Mouse (Mus musculus): Measurements from ENCODE around the gene Mien1. TPM values are rescaled to one million over a fixed set of nuclear protein-coding genes. Genes with fewer than 3 reads are reported as not detected.

The Mien1 gene
- polyA plus RNA-seq, 1 experiment from 2014 or later: 269 TPM

- WGBS: under 1% methylated on average over 60 of the region's 64 CpGs
- Histone ChIP-seq H3K4me1 (replicated peaks) (peaks cover 8% of the 10 kb centered on the region; the same call in 1 of the 2 replicates), H3K36me3 (no peaks in the 10 kb centered on the region), H3K27me3 (peaks cover 47% of the 10 kb centered on the region), H3K9ac (peak overlapping the region; percentile 72), H3K4me2 (peak overlapping the region; percentile 71), H3K27ac (peak overlapping the region; percentile 71), H3K9me3 (no peaks in the 10 kb centered on the region), H3K4me3 (peak overlapping the region; percentile 58)
- ATAC-seq (ENCODE audit: low FRiP score): peak; percentile 91
These were observed 18.8 kb upstream of the Mien1 start for GRCm38 (mm10) chr11:98457367-98458120.

GRCm38 (mm10) chr11:98456945-98457344, 18.2 kb upstream of the Mien1 start:
- ATAC-seq (ENCODE audit: low FRiP score): peak; percentile 50
- H3K27me3 ChIP-seq: peaks cover 45% of the 10 kb centered on the region
- WGBS: 22% methylated on average over 9 of the region's 9 CpGs
- H3K4me3 ChIP-seq: peak overlapping the region; percentile 58
- peak overlapping the region; percentile 71 for H3K27ac ChIP-seq
- H3K4me1 ChIP-seq (replicated peaks): peaks cover 8% of the 10 kb centered on the region; the same call in 1 of the 2 replicates
- H3K9ac ChIP-seq: peak overlapping the region; percentile 72
- peak overlapping the region; percentile 71 for H3K4me2 ChIP-seq
- H3K9me3 ChIP-seq: no peaks in the 10 kb centered on the region
- no peaks in the 10 kb centered on the region for H3K36me3 ChIP-seq

- no peak overlapping the region for H3K4me2 ChIP-seq
- H3K9ac ChIP-seq: no peak overlapping the region
- WGBS: 86% methylated on average over 5 of the region's 5 CpGs
- no peaks in the 10 kb centered on the region for H3K9me3 ChIP-seq
- H3K27me3 ChIP-seq: peaks cover 45% of the 10 kb centered on the region
- peaks cover 8% of the 10 kb centered on the region; the same call in 1 of the 2 replicates for H3K4me1 ChIP-seq (replicated peaks)
- no peak for ATAC-seq (ENCODE audit: low FRiP score)
- no peak overlapping the region for H3K4me3 ChIP-seq
- no peaks in the 10 kb centered on the region for H3K36me3 ChIP-seq
- no peak overlapping the region for H3K27ac ChIP-seq
These were observed 17.8 kb upstream of the Mien1 start for GRCm38 (mm10) chr11:98456545-98456944.

- no peak for ATAC-seq (ENCODE audit: low FRiP score)
- no peaks in the 10 kb centered on the region for H3K9me3 ChIP-seq
- no peak overlapping the region for H3K9ac ChIP-seq
- peaks cover 43% of the 10 kb centered on the region for H3K27me3 ChIP-seq
- H3K27ac ChIP-seq: no peak overlapping the region
- H3K36me3 ChIP-seq: no peaks in the 10 kb centered on the region
- WGBS: 81% methylated on average over 4 of the region's 4 CpGs
- H3K4me1 ChIP-seq (replicated peaks): peaks cover 8% of the 10 kb centered on the region; the same call in 1 of the 2 replicates
- H3K4me2 ChIP-seq: no peak overlapping the region
- H3K4me3 ChIP-seq: no peak overlapping the region
These were observed 16.7 kb upstream of the Mien1 start for GRCm38 (mm10) chr11:98455484-98455883.

GRCm38 (mm10) chr11:98449921-98450771, 11.4 kb upstream of the Mien1 start:
- Histone ChIP-seq H3K36me3 (no peaks in the 10 kb centered on the region), H3K4me3 (no peak overlapping the region)
- 86% methylated on average over 20 of the region's 20 CpGs for WGBS

GRCm38 (mm10) chr11:98449419-98449818, 10.6 kb upstream of the Mien1 start:
- H3K36me3 ChIP-seq: no peaks in the 10 kb centered on the region
- ATAC-seq (ENCODE audit: low FRiP score): no peak
- no peaks in the 10 kb centered on the region for H3K9me3 ChIP-seq
- peaks cover 10% of the 10 kb centered on the region for H3K4me1 ChIP-seq (replicated peaks)
- WGBS: 88% methylated on average over 3 of the region's 3 CpGs
- no peak overlapping the region for H3K9ac ChIP-seq
- H3K27ac ChIP-seq: no peak overlapping the region
- H3K4me2 ChIP-seq: no peak overlapping the region
- peaks cover 60% of the 10 kb centered on the region for H3K27me3 ChIP-seq
- H3K4me3 ChIP-seq: no peak overlapping the region

More at GRCm38 (mm10) chr11:98449921-98450771, 11.4 kb upstream of the Mien1 start:
- no peak for ATAC-seq (ENCODE audit: low FRiP score)
- peaks cover 10% of the 10 kb centered on the region for H3K4me1 ChIP-seq (replicated peaks)
- no peak overlapping the region for H3K4me2 ChIP-seq
- H3K9ac ChIP-seq: no peak overlapping the region
- H3K27ac ChIP-seq: no peak overlapping the region
- no peaks in the 10 kb centered on the region for H3K9me3 ChIP-seq
- H3K27me3 ChIP-seq: peaks cover 60% of the 10 kb centered on the region

- 38% methylated on average over 11 of the region's 13 CpGs for WGBS
- no peaks in the 10 kb centered on the region for H3K9me3 ChIP-seq
- H3K27me3 ChIP-seq: peaks cover 60% of the 10 kb centered on the region
- H3K36me3 ChIP-seq: no peaks in the 10 kb centered on the region
- no peak for ATAC-seq (ENCODE audit: low FRiP score)
- no peak overlapping the region for H3K4me2 ChIP-seq
- H3K27ac ChIP-seq: no peak overlapping the region
- no peak overlapping the region for H3K4me3 ChIP-seq
- H3K9ac ChIP-seq: no peak overlapping the region
- peaks cover 10% of the 10 kb centered on the region for H3K4me1 ChIP-seq (replicated peaks)
These were observed 9.5 kb upstream of the Mien1 start for GRCm38 (mm10) chr11:98448191-98448790.

GRCm38 (mm10) chr11:98447475-98447834, 8.7 kb upstream of the Mien1 start:
- peaks cover 60% of the 10 kb centered on the region for H3K27me3 ChIP-seq
- peaks cover 10% of the 10 kb centered on the region for H3K4me1 ChIP-seq (replicated peaks)
- no peaks in the 10 kb centered on the region for H3K36me3 ChIP-seq
- H3K9me3 ChIP-seq: no peaks in the 10 kb centered on the region
- no peak for ATAC-seq (ENCODE audit: low FRiP score)
- H3K27ac ChIP-seq: no peak overlapping the region
- peak overlapping the region; percentile 25; the same call in 1 of the 2 replicates for H3K4me2 ChIP-seq
- H3K4me3 ChIP-seq: peak overlapping the region; percentile 16
- 0 out of 2 replicates have a peak overlapping the region, but pooled peaks have one; percentile 51 for H3K9ac ChIP-seq
- WGBS: 7% methylated on average over 7 of the region's 7 CpGs

GRCm38 (mm10) chr11:98446562-98447474, 8.0 kb upstream of the Mien1 start:
- 2% methylated on average over 29 of the region's 33 CpGs for WGBS
- Histone ChIP-seq H3K4me3 (peak overlapping the region; percentile 16), H3K9ac (peak overlapping the region; percentile 51; the same call in 1 of the 2 replicates), H3K36me3 (no peaks in the 10 kb centered on the region), H3K27ac (no peak overlapping the region), H3K9me3 (no peaks in the 10 kb centered on the region), H3K27me3 (peaks cover 56% of the 10 kb centered on the region), H3K4me2 (peak overlapping the region; percentile 25; the same call in 1 of the 2 replicates), H3K4me1 (replicated peaks) (peaks cover 10% of the 10 kb centered on the region)
- ATAC-seq (ENCODE audit: low FRiP score): no peak

GRCm38 (mm10) chr11:98446213-98446561, 7.4 kb upstream of the Mien1 start, which contains the start of gene Grb7:
Gene Grb7, plus strand, starts transcription at chr11:98446394.
- no peak for ATAC-seq (ENCODE audit: low FRiP score)
- H3K4me1 ChIP-seq (replicated peaks): peaks cover 10% of the 10 kb centered on the region
- no peaks in the 10 kb centered on the region for H3K36me3 ChIP-seq
- H3K27ac ChIP-seq: no peak within 1 kb of the TSS
- H3K9me3 ChIP-seq: no peaks in the 10 kb centered on the region
- peak within 1 kb of the TSS; percentile 25; the same call in 1 of the 2 replicates for H3K4me2 ChIP-seq
- H3K27me3 ChIP-seq: peaks cover 53% of the 10 kb centered on the region
- peak within 1 kb of the TSS; percentile 51; the same call in 1 of the 2 replicates for H3K9ac ChIP-seq
- 14% methylated on average over 5 of the region's 5 CpGs for WGBS
- peak within 1 kb of the TSS; percentile 16 for H3K4me3 ChIP-seq

- no peak overlapping the region for H3K9ac ChIP-seq
- no peak overlapping the region for H3K27ac ChIP-seq
- H3K9me3 ChIP-seq: no peaks in the 10 kb centered on the region
- H3K36me3 ChIP-seq: no peaks in the 10 kb centered on the region
- no peak overlapping the region for H3K4me2 ChIP-seq
- 68% methylated on average over 4 of the region's 4 CpGs for WGBS
- no peak overlapping the region for H3K4me3 ChIP-seq
- H3K4me1 ChIP-seq (replicated peaks): peaks cover 10% of the 10 kb centered on the region
- peaks cover 51% of the 10 kb centered on the region for H3K27me3 ChIP-seq
- ATAC-seq (ENCODE audit: low FRiP score): no peak
These were observed 6.9 kb upstream of the Mien1 start for GRCm38 (mm10) chr11:98445679-98446078.
